22 mouse cellular contexts compared by ENCODE assay signal in genomic region chr12:29246041-29246440, GRCm38 (mm10).
DNase-seq lines count a peak whose midpoint lies in the region; ATAC-seq lines count a peak whose summit lies in the region.
"Had no signal": no experiment of that assay in that cellular context is flagged by ENCODE, and none has a peak within 500 bp of the region (broad histone marks: within the 10 kb centered on the region; RNA-seq: fewer than 3 reads in every experiment).

No protein-coding gene starts in this region.

- no peaks in the 10 kb centered on the region for H3K27me3 ChIP-seq in hindbrain, embryonic 13.5 days
- no peaks in the 10 kb centered on the region; the same call in 1 of the 2 replicates for H3K27me3 ChIP-seq in hindbrain, embryonic 10.5 days (ENCODE audit: insufficient read depth, poor library complexity, severe bottlenecking)
- no peaks in the 10 kb centered on the region for H3K27me3 ChIP-seq in forebrain, embryonic 15.5 days
- no peaks in the 10 kb centered on the region for H3K27me3 ChIP-seq in hindbrain, embryonic 15.5 days
- no peaks in the 10 kb centered on the region for H3K27me3 ChIP-seq in neural tube, embryonic 14.5 days (ENCODE audit: control insufficient read depth, insufficient read depth, low read length)
- H3K27me3 ChIP-seq: CH12.LX; kidney, embryonic 15.5 days; Patski had no signal

- WGBS in hindbrain, embryonic 13.5 days = 23% methylated on average over 3 of the region's 3 CpGs
- 38% methylated on average over 3 of the region's 3 CpGs for WGBS in hindbrain, embryonic 10.5 days
- WGBS in forebrain, embryonic 15.5 days = 64% methylated on average over 3 of the region's 3 CpGs
- 27% methylated on average over 3 of the region's 3 CpGs for WGBS in hindbrain, embryonic 15.5 days
- 19% methylated on average over 3 of the region's 3 CpGs for WGBS in neural tube, embryonic 14.5 days

- H3K9ac ChIP-seq in hindbrain, embryonic 13.5 days = no peak overlapping the region
- no peak overlapping the region for H3K9ac ChIP-seq in forebrain, embryonic 15.5 days (replicated peaks)
- no peak overlapping the region; the same call in 1 of the 2 replicates for H3K9ac ChIP-seq in hindbrain, embryonic 15.5 days
- H3K9ac ChIP-seq in neural tube, embryonic 14.5 days (replicated peaks; ENCODE audit: low read depth, low read length) = no peak overlapping the region
- H3K9ac ChIP-seq: kidney, embryonic 15.5 days had no signal

- peak; percentile 24; the same call in 1 of the 2 replicates for ATAC-seq in hindbrain, embryonic 13.5 days (ENCODE audit: low FRiP score)
- ATAC-seq in forebrain, embryonic 15.5 days (replicated peaks) = 0 out of 2 replicates have a peak, but pooled peaks have one; percentile 11
- ATAC-seq in hindbrain, embryonic 15.5 days (ENCODE audit: low FRiP score, low read depth) = no peak
- ATAC-seq in neural tube, embryonic 14.5 days (ENCODE audit: low read depth) = no peak
- ATAC-seq: intestine, embryonic 16.5 days; Patski had no signal

- H3K4me2 ChIP-seq in hindbrain, embryonic 13.5 days = no peak overlapping the region
- H3K4me2 ChIP-seq in forebrain, embryonic 15.5 days (replicated peaks) = no peak overlapping the region
- H3K4me2 ChIP-seq in hindbrain, embryonic 15.5 days = no peak overlapping the region
- no peak overlapping the region for H3K4me2 ChIP-seq in neural tube, embryonic 14.5 days (ENCODE audit: low read depth, low read length)
- H3K4me2 ChIP-seq: kidney, embryonic 15.5 days had no signal

- H3K9me3 ChIP-seq in hindbrain, embryonic 13.5 days = no peaks in the 10 kb centered on the region
- H3K9me3 ChIP-seq in hindbrain, embryonic 10.5 days = no peaks in the 10 kb centered on the region
- H3K9me3 ChIP-seq in forebrain, embryonic 15.5 days = no peaks in the 10 kb centered on the region
- H3K9me3 ChIP-seq in hindbrain, embryonic 15.5 days = no peaks in the 10 kb centered on the region
- H3K9me3 ChIP-seq in neural tube, embryonic 14.5 days (ENCODE audit: control insufficient read depth, low read length) = no peaks in the 10 kb centered on the region
- H3K9me3 ChIP-seq: kidney, embryonic 15.5 days had no signal

- intact Hi-C loops in heart, postnatal 10 days (cut with DNase I) = no loop called here

- H3K36me3 ChIP-seq in hindbrain, embryonic 13.5 days = no peaks in the 10 kb centered on the region
- H3K36me3 ChIP-seq in hindbrain, embryonic 10.5 days = no peaks in the 10 kb centered on the region
- H3K36me3 ChIP-seq in forebrain, embryonic 15.5 days = no peaks in the 10 kb centered on the region
- no peaks in the 10 kb centered on the region for H3K36me3 ChIP-seq in hindbrain, embryonic 15.5 days
- no peaks in the 10 kb centered on the region for H3K36me3 ChIP-seq in neural tube, embryonic 14.5 days (ENCODE audit: control insufficient read depth, insufficient read depth, low read length)
- H3K36me3 ChIP-seq: G1E; kidney, embryonic 15.5 days had no signal

- H3K4me1 ChIP-seq in hindbrain, embryonic 13.5 days (replicated peaks) = peaks cover 48% of the 10 kb centered on the region
- H3K4me1 ChIP-seq in hindbrain, embryonic 10.5 days (replicated peaks) = peaks cover 11% of the 10 kb centered on the region
- H3K4me1 ChIP-seq in forebrain, embryonic 15.5 days = peaks cover 21% of the 10 kb centered on the region
- H3K4me1 ChIP-seq in hindbrain, embryonic 15.5 days (replicated peaks) = peaks cover 23% of the 10 kb centered on the region
- H3K4me1 ChIP-seq in neural tube, embryonic 14.5 days (ENCODE audit: control insufficient read depth, insufficient read depth, low read length) = peaks cover 33% of the 10 kb centered on the region

- DNase-seq in hindbrain, embryonic 10.5 days (ENCODE audit: low spot score) = no peak
- no peak for DNase-seq in spleen, postnatal 10 days (ENCODE audit: low spot score in 2 of 2)
- DNase-seq in heart, postnatal 10 days = no peak
- DNase-seq: adrenal gland, postnatal 36 days; B cell, adult 2 months; cerebellum, adult 9-10 months; gastrocnemius, postnatal 25 days; heart, adult 2 months; kidney, postnatal 36 days; layer of hippocampus, postnatal 36 days; retina, postnatal 1 day; right cerebral cortex, postnatal 25 days; thymus, postnatal 14 days had no signal

- peak overlapping the region; percentile 69 for H3K27ac ChIP-seq in hindbrain, embryonic 13.5 days
- H3K27ac ChIP-seq in hindbrain, embryonic 10.5 days = no peak overlapping the region
- H3K27ac ChIP-seq in forebrain, embryonic 15.5 days (replicated peaks) = peak overlapping the region; percentile 27
- H3K27ac ChIP-seq in hindbrain, embryonic 15.5 days (replicated peaks) = peak overlapping the region; percentile 23; the same call in 1 of the 2 replicates
- peak overlapping the region; percentile 40 for H3K27ac ChIP-seq in neural tube, embryonic 14.5 days (ENCODE audit: low read depth, low read length)
- H3K27ac ChIP-seq: heart, adult 2 months; kidney, embryonic 15.5 days had no signal

- no peak overlapping the region for H3K4me3 ChIP-seq in hindbrain, embryonic 13.5 days
- no peak overlapping the region for H3K4me3 ChIP-seq in hindbrain, embryonic 10.5 days
- H3K4me3 ChIP-seq in forebrain, embryonic 15.5 days = no peak overlapping the region
- no peak overlapping the region for H3K4me3 ChIP-seq in hindbrain, embryonic 15.5 days
- no peak overlapping the region for H3K4me3 ChIP-seq in neural tube, embryonic 14.5 days (ENCODE audit: low read depth, low read length)
- H3K4me3 ChIP-seq: heart, adult 2 months; kidney, embryonic 15.5 days had no signal

Comparison
In these comparisons a context has a peak if more than half of its experiments do, and no peak if none do; other contexts are left out.
1. ATAC-seq: peak in hindbrain, embryonic 13.5 days (single experiment) and forebrain, embryonic 15.5 days (single experiment); none in hindbrain, embryonic 15.5 days (single experiment) and neural tube, embryonic 14.5 days (single experiment).